Mouse (Mus musculus) T-cell, adult 66 days (primary cell): ENCODE data around the gene Mgat4a. TPM values are rescaled to one million over a fixed set of nuclear protein-coding genes. Genes with fewer than 3 reads are reported as not detected.

Experiments
- total RNA-seq, 2 experiments: library from RNA; stranded (reverse); gene quantifications; 3 replicates in 1 of 2; 4 replicates in 1 of 2; pipeline ENCODE4 v1.2.4; 2023

Gene Mgat4a
- 10 to 100 TPM; 31.9 to 38.8 TPM for total RNA-seq

DNA sequence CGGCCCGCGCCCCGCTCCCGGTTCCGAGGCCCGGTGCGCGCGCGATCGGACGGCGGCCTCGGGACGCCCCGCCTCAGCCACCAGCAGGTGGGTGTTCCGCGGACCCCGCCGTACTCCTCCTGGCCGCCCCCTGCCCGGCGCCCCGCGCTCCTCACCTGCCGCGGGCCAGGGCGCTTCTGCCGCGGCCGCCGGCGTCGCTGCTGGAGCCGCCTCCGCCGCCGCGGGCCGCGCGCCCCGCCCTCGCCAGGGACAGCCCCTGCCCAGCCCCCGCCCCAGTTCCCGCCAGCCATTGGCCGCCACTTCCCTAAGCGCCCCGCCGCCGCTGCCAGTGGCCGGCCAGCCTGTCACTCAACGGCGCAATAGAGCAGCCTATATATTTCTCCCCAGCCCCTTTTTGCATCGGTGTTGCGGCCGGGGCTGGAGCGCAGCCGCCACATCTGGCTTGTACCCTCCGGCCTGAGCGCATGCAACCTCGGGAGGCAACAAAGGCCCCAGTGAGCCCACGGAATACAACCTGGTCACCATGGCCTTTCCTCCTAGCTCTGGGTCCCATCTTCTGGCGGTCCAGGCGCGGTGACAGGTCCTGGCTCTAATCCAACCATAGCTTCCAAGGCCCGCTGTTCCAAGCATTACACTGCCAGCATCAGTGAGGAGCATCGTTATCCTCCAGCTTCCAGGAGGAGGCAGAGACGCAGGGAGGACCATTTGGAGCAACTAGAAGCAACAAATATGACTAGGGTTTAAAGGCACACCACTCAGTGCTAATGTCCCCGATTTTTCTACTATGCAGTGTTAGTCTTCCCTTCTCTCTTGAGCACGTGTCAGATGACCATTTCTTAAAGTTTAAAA lies at the start of gene Mgat4a:
Gene Mgat4a (minus strand): TSS at position 207 of the 849 bp plus-strand sequence.

DNA sequence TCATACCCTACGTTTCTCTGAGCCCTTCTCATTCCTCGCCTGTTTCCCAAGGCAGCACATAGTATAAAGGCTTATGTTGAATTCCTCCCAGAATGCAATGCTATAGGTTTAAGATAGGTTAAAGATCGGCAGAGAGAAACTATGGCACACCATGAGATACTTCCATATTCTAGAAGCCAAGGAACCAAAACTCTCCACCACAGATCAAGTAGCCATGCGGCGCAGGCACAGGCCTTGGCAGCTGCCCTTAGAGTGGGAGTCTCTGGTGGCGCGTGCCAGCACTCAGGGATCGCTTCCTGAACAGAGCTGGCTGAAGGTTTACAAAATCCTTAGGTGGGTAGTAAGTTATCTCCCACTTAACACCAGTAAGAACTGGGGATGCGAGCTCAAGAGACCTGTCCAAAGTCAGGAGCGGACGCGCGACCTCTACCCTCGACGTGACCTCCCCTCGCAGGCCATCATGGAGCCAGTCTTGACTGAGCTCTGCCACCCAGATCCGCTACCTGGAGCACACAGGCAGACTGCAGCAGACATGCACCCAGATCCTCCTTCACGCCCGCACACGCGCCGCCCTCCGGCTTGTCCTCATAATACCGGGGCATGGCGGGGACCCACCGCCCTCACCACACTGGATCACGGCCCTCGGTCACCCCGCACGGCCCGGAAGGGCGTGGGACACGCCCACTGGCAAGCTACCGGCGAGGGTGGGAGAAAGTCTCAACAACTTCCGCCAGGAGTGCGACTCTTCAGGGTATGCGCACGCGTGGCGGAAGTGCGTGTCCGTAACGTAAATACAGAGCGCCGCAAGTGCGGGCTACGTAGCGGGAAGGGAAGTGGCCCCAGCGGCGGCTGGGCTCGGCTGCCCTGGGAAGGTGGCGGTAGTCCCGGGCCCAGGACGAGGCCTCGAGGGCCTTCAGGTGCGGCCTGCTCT lies 111.2 kb downstream of the Mgat4a start, which contains the start of the genes Coa5 and Unc50:
Gene Coa5 (minus strand): TSS at position 738 of the 931 bp plus-strand sequence.
Gene Unc50 (plus strand): TSS at position 774 of the 931 bp plus-strand sequence.

Other genes starting within 250 kb of the Mgat4a start
- gene Inpp4a, start 241.2 kb downstream of the Mgat4a start, total RNA-seq: 10 to 100 TPM; 56.0 to 56.7 TPM
- gene Coa5, start 110.9 kb downstream of the Mgat4a start, total RNA-seq: 10 to 100 TPM; 41.9 to 48.9 TPM
- gene Unc50, start 110.9 kb downstream of the Mgat4a start, total RNA-seq: 10 to 100 TPM; 40.0 to 43.4 TPM
- gene 2010300C02Rik, start 179.1 kb upstream of the Mgat4a start, total RNA-seq: under 1 TPM; 0.67 to 0.89 TPM